Mouse (Mus musculus) gastrocnemius, adult 18-20 months (tissue): Measurements from ENCODE around the gene Colgalt2. TPM values are rescaled to one million over a fixed set of nuclear protein-coding genes. Genes with fewer than 3 reads are reported as not detected.

Source experiments
- DNase-seq: peaks from one replicate; pipeline ENCODE4 v3.0.0; 2021; ENCODE audit warnings: low spot score
- total RNA-seq, 2 experiments: library from RNA; stranded (reverse); gene quantifications; 2 replicates each; pipeline ENCODE4 v1.2.3; 2021

Gene Colgalt2
- total RNA-seq, 2 experiments from 2014 or later, result 1.4 to 1.7 TPM

- no peak for DNase-seq
These were observed 134.9 kb downstream of the Colgalt2 start for GRCm38 (mm10) chr1:152534531-152534930.

- DNase-seq, result peak; percentile 26
These were observed 136.9 kb downstream of the Colgalt2 start for GRCm38 (mm10) chr1:152536416-152537018.

GRCm38 (mm10) chr1:152537186-152537585 is 137.6 kb downstream of the Colgalt2 start:
- no peak for DNase-seq

GRCm38 (mm10) chr1:152538817-152539216 is 139.2 kb downstream of the Colgalt2 start:
- no peak for DNase-seq

- no peak for DNase-seq
These were observed 140.8 kb downstream of the Colgalt2 start for GRCm38 (mm10) chr1:152540304-152540887.

- DNase-seq, result no peak
These were observed 143.2 kb downstream of the Colgalt2 start for GRCm38 (mm10) chr1:152542747-152543378.

- DNase-seq, result no peak
These were observed 144.0 kb downstream of the Colgalt2 start for GRCm38 (mm10) chr1:152543449-152544159.

GRCm38 (mm10) chr1:152549061-152549738 is 149.6 kb downstream of the Colgalt2 start:
- DNase-seq, result no peak

GRCm38 (mm10) chr1:152550544-152550943 is 150.9 kb downstream of the Colgalt2 start:
- DNase-seq, result no peak

- no peak for DNase-seq
These were observed 151.3 kb downstream of the Colgalt2 start for GRCm38 (mm10) chr1:152550973-152551372.

- no peak for DNase-seq
These were observed 154.4 kb downstream of the Colgalt2 start for GRCm38 (mm10) chr1:152553912-152554547.

- peak; percentile 78 for DNase-seq
These were observed 156.4 kb downstream of the Colgalt2 start for GRCm38 (mm10) chr1:152555944-152556573.

- peak; percentile 39 for DNase-seq
These were observed 157.1 kb downstream of the Colgalt2 start for GRCm38 (mm10) chr1:152556576-152557281.

Other genes starting within 250 kb of the Colgalt2 start
- gene Tsen15, start 13.1 kb upstream of the Colgalt2 start, total RNA-seq, result 10 to 100 TPM; 13.4 to 16.1 TPM